Mouse (Mus musculus) intestine, postnatal 0 days (tissue): Measurements from ENCODE around the gene Foxp4. TPM values are rescaled to one million over a fixed set of nuclear protein-coding genes. Genes with fewer than 3 reads are reported as not detected.

Source experiments
- ATAC-seq: fragments of 200-750 bp; cut with Nextera tagmentation; 2 replicates; pipeline ENCODE4 v1.8.0; 2017; ENCODE audit warnings: mild to moderate bottlenecking, moderate TSS enrichment, moderate library complexity
- H3K27ac ChIP-seq: fragments of 300-500 bp; sonication (generic); 2 replicates; pipeline ENCODE4 v1.5.1; 2014; ENCODE audit warnings: mild to moderate bottlenecking, low read depth, low read length, moderate library complexity
- H3K27me3 ChIP-seq: fragments of 300-500 bp; sonication (generic); replicated peaks from 2 replicates; pipeline ENCODE4 v1.6.1; 2014; ENCODE audit warnings: low read length, mixed read lengths; ENCODE audit not compliant: control insufficient read depth, insufficient read depth
- H3K36me3 ChIP-seq: fragments of 300-500 bp; sonication (generic); 2 replicates; pipeline ENCODE4 v1.6.1; 2014; ENCODE audit warnings: mild to moderate bottlenecking, moderate library complexity; ENCODE audit not compliant: control insufficient read depth, insufficient read depth
- H3K4me1 ChIP-seq: fragments of 300-500 bp; sonication (generic); replicated peaks from 2 replicates; pipeline ENCODE4 v1.6.1; 2014; ENCODE audit warnings: antibody characterized with exemption, low read length, mixed read lengths; ENCODE audit not compliant: control insufficient read depth, insufficient read depth
- H3K4me2 ChIP-seq: fragments of 300-500 bp; sonication (generic); replicated peaks from 2 replicates; pipeline ENCODE4 v1.6.1; 2014; ENCODE audit warnings: low read depth, mild to moderate bottlenecking, moderate library complexity
- H3K4me3 ChIP-seq: fragments of 300-500 bp; sonication (generic); 2 replicates; pipeline ENCODE4 v1.5.1; 2014; ENCODE audit warnings: low read depth, low read length
- H3K9ac ChIP-seq: fragments of 300-500 bp; sonication (generic); 2 replicates; pipeline ENCODE4 v1.6.1; 2014; ENCODE audit warnings: mild to moderate bottlenecking, low read depth, low read length
- H3K9me3 ChIP-seq: fragments of 300-500 bp; sonication (generic); 2 replicates; pipeline ENCODE4 v1.6.1; 2016; ENCODE audit warnings: mixed run types; ENCODE audit not compliant: control insufficient read depth
- CTCF ChIP-seq: sonication (generic); IDR thresholded peaks from 2 replicates; pipeline ENCODE4 v1.5.1; 2016; ENCODE audit warnings: low read depth, mild to moderate bottlenecking, control low read depth, antibody characterized with exemption, moderate library complexity
- WGBS: fragments of 180-500 bp; shearing (Covaris S2); extraction: QIAGEN DNeasy Blood & Tissue Kit; methylation state at CpG from one replicate; pipeline ENCODE4 v1.1.7; 2014; 5-methylcytosine and 5-hydroxymethylcytosine counted together
- polyA plus RNA-seq: library from polyadenylated mRNA; unstranded; fragments of >200 nt; fragmentation: Nextera tagmentation; extraction: Ambion mirVana; gene quantifications from 2 replicates; pipeline ENCODE4 v1.2.1, GENCODE M21; 2015

Gene Foxp4
- polyA plus RNA-seq, 1 experiment from 2014 or later: 12.9 TPM

DNA sequence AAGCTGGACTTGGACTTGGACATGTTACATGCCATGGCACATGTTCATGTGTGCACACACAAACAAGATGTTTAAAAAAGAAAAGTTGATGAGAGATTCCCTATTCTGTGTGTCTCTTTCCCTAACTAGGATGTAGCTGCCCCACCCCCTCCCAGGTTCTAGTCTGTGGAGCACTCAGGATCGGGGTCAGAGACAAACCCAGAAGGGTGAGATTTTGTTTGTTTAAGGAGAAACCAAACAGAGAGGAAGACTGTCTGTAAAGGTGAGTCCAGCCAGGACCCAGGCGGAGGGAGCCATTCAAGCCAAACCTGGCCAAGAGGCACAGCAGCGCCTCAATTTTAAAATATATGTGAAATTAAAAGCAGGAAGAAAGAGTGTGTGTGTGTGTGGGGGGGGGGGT, 7.2 kb downstream of the Foxp4 start:
- no peak overlapping the region for H3K4me3 ChIP-seq
- 42% methylated on average over 3 of the region's 3 CpGs for WGBS
- H3K27ac ChIP-seq: no peak overlapping the region
- no peak overlapping the region for H3K4me2 ChIP-seq
- no peaks in the 10 kb centered on the region for H3K27me3 ChIP-seq
- ATAC-seq: no peak
- no peaks in the 10 kb centered on the region for H3K9me3 ChIP-seq
- H3K9ac ChIP-seq: no peak overlapping the region
- H3K36me3 ChIP-seq: peaks cover 5% of the 10 kb centered on the region; the same call in 1 of the 2 replicates
- TF ChIP-seq CTCF: no peak
- H3K4me1 ChIP-seq: peaks cover 12% of the 10 kb centered on the region

DNA sequence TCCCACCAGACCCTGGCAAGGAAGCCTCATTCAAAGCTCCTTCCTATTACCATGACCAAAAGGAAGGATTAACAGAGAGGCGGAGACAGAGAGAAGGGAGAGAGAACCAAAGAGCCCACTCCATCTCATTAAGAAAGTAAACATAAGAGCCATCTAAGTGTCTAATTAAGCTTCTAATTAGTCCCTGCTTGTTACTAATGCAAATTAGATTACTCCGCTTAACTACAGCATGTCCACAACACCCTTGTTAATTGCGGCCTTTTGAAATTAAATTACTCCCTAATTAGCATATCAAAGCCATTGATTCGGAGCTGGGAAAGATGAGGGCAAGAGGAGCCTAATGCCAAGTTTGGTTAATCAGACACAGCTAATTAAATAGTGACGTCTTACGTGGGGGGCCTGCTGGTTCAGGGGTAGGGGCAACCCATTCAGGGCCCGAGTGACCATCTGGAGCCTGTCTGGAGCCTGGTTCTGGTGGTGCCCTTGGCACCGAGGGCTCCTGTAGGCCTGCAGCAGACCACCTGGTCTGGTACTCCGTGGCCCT, 9.7 kb downstream of the Foxp4 start:
- Histone ChIP-seq H3K4me1 (no peaks in the 10 kb centered on the region; the same call in 1 of the 2 replicates), H3K27ac (no peak overlapping the region; the same call in 1 of the 2 replicates)

DNA sequence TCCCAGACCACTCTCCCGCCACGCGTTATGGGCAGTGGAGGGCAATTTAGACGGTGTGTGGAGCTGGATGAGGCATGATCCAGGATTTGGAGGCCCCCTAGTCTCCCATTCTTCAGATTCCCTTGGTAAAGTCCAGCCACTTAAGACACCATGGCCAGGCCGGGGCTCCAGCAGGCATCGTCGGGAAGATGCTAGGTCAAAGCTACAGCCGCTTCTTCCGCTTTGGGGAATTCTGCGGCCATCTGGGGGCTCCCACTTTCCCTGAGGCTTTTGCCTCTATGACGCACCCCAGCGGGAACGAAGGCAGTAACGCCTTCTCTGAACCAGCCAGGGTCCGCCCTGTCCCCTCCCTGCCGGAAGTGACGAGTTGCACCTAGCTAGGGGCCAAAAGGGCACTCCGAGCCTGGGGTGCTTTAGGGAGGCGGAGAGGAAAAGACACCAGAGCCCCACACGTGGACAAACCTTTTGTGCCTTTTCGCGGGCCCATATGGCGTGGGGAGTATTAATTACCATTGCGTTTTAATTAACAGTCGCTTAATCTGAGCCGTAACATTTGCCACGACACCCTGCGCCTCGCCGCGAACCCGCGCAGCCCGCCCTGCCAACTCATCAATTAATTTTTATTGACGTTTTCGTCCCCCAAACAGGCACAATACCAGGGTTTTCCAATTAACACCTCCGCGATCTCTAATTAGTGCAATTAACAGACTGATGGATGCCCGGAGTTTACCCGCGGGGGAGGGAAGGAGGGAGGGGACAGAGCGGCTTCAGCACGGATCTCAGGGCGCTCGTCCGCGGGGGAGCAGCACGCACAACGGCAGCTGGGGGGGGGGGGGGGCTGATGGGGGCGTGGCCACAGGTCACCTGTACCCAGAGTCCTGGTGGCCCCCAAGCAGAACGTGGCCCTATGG, 15.1 kb downstream of the Foxp4 start:
- 14% methylated on average over 51 of the region's 51 CpGs for WGBS
- H3K4me3 ChIP-seq: peak overlapping the region; percentile 44
- no peaks in the 10 kb centered on the region for H3K4me1 ChIP-seq
- peak overlapping the region; percentile 65 for H3K27ac ChIP-seq
- no peaks in the 10 kb centered on the region for H3K9me3 ChIP-seq
- peak; percentile 92 for ATAC-seq
- H3K27me3 ChIP-seq: no peaks in the 10 kb centered on the region
- H3K36me3 ChIP-seq: peaks cover 3% of the 10 kb centered on the region
- H3K9ac ChIP-seq: peak overlapping the region; percentile 51; the same call in 1 of the 2 replicates
- peak; percentile 42 for TF ChIP-seq CTCF
- H3K4me2 ChIP-seq: peak overlapping the region; percentile 78

More for the DNA sequence above, 9.7 kb downstream of the Foxp4 start:
- ATAC-seq: no peak
- TF ChIP-seq CTCF: no peak
- Histone ChIP-seq H3K27me3 (no peaks in the 10 kb centered on the region), H3K9ac (no peak overlapping the region), H3K4me3 (no peak overlapping the region), H3K9me3 (no peaks in the 10 kb centered on the region), H3K4me2 (no peak overlapping the region), H3K36me3 (peaks cover 5% of the 10 kb centered on the region; the same call in 1 of the 2 replicates)
- WGBS: 61% methylated on average over 9 of the region's 9 CpGs

DNA sequence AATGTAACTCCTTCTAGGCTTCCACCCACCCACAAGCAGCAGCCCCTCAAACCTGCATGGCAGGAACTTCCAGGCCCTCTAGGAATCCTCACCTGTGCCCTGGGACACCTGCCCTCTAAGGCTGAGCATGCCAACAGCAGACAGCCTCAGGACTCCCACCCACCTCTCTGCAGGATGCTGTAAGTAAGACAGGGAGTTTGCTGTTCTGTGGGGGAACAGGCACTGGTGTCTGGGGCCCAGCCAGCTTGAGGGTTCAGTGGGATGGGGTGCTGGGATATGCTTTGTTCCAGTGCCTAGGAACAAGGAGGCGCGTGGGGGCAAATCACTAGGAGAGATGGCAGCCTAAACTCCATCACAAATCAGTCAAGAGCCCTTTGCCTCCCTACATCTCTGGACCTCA, 16.4 kb downstream of the Foxp4 start:
- Histone ChIP-seq H3K4me1 (no peaks in the 10 kb centered on the region), H3K9me3 (no peaks in the 10 kb centered on the region), H3K4me2 (no peak overlapping the region), H3K27ac (no peak overlapping the region), H3K4me3 (no peak overlapping the region), H3K9ac (no peak overlapping the region), H3K27me3 (no peaks in the 10 kb centered on the region), H3K36me3 (peaks cover 10% of the 10 kb centered on the region)
- no peak for TF ChIP-seq CTCF
- 95% methylated on average over 2 of the region's 2 CpGs for WGBS
- ATAC-seq: no peak

DNA sequence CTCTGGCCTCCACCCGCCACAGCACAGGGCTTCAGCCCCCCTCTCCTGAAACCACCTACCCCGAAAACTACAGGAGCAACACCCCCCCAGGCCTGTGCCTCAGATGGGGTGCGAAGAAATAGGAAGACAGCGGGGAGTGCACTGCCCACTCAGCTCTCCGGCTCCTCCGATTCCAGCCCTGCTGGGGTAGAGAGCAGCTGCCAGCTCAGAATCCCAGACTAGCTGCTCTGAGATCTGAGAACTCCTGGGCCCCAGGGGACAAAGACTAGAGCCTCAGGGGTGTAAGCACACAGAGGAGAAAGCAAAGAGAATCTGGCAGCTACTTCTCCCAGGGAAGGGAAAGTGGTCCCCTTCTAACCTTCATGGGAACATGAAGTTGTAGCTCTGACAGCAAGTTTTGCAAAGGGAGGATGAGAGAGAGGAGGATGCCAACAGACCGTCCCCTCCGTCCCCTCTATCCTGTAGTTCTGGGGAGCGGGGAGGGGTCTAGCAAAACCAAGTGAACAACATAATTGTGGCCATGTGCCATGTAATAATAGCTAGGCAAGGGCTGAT, 17.0 kb downstream of the Foxp4 start:
- H3K9ac ChIP-seq: no peak overlapping the region
- no peak overlapping the region for H3K4me3 ChIP-seq
- H3K9me3 ChIP-seq: no peaks in the 10 kb centered on the region
- H3K27ac ChIP-seq: no peak overlapping the region
- no peak overlapping the region for H3K4me2 ChIP-seq
- H3K27me3 ChIP-seq: no peaks in the 10 kb centered on the region
- no peaks in the 10 kb centered on the region for H3K4me1 ChIP-seq
- no peak for ATAC-seq
- TF ChIP-seq CTCF: no peak
- peaks cover 15% of the 10 kb centered on the region for H3K36me3 ChIP-seq
- WGBS: 73% methylated on average over 9 of the region's 9 CpGs
